Mouse (Mus musculus) hindbrain, embryonic 15.5 days (tissue): ENCODE results near the gene Timeless. TPM values are rescaled to one million over a fixed set of nuclear protein-coding genes. Genes with fewer than 3 reads are reported as not detected.
A peak's percentile ranks its signal among the peaks of the same experiment; 100 is the strongest.
"Not testable (repeated sequence)": the region's sequence is repeated elsewhere in the genome, so short reads cannot be mapped to it uniquely, and the experiment has no call there.

Source experiments
- ATAC-seq: fragments of 200-750 bp; cut with Nextera tagmentation; 2 replicates; pipeline ENCODE4 v1.8.0; 2017; ENCODE audit warnings: low read depth, moderate number of reproducible peaks, moderate TSS enrichment; ENCODE audit not compliant: low FRiP score
- H3K27ac ChIP-seq: fragments of 300-500 bp; sonication (generic); replicated peaks from 2 replicates; pipeline ENCODE4 v1.5.1; 2015; ENCODE audit warnings: mild to moderate bottlenecking, inconsistent platforms
- H3K27me3 ChIP-seq: fragments of 300-500 bp; sonication (generic); 2 replicates; pipeline ENCODE4 v1.6.1; 2015; ENCODE audit warnings: control low read depth, inconsistent platforms
- H3K36me3 ChIP-seq: fragments of 300-500 bp; sonication (generic); 2 replicates; pipeline ENCODE4 v1.6.1; 2015; ENCODE audit warnings: control low read depth, inconsistent platforms
- H3K4me1 ChIP-seq: fragments of 300-500 bp; sonication (generic); replicated peaks from 2 replicates; pipeline ENCODE4 v1.6.1; 2015; ENCODE audit warnings: control low read depth, inconsistent platforms
- H3K4me2 ChIP-seq: fragments of 300-500 bp; sonication (generic); 2 replicates; pipeline ENCODE4 v1.6.1; 2015; ENCODE audit warnings: moderate library complexity, mild to moderate bottlenecking, inconsistent platforms
- H3K4me3 ChIP-seq: fragments of 300-500 bp; sonication (generic); 2 replicates; pipeline ENCODE4 v1.5.1; 2015; ENCODE audit warnings: mild to moderate bottlenecking, inconsistent platforms
- H3K9ac ChIP-seq: fragments of 300-500 bp; sonication (generic); 2 replicates; pipeline ENCODE4 v1.6.1; 2015; ENCODE audit warnings: inconsistent platforms
- H3K9me3 ChIP-seq: fragments of 300-500 bp; sonication (generic); 2 replicates; pipeline ENCODE4 v1.6.1; 2016; ENCODE audit warnings: control low read depth, inconsistent platforms
- WGBS: fragments of 180-500 bp; shearing (Covaris S2); methylation state at CpG from one replicate; pipeline ENCODE4 v1.1.7; 2015; 5-methylcytosine and 5-hydroxymethylcytosine counted together
- polyA plus RNA-seq: library from polyadenylated mRNA; unstranded; fragments of >200 nt; fragmentation: Nextera tagmentation; extraction: Ambion mirVana; gene quantifications from 2 replicates; pipeline ENCODE4 v1.2.1, GENCODE M21; 2015

Timeless gene
- polyA plus RNA-seq, 1 experiment from 2014 or later = 22.4 TPM

GRCm38 (mm10) chr10:128280943-128281342, 49.1 kb downstream of the Timeless start:
- Histone ChIP-seq H3K4me3 (no peak overlapping the region), H3K27ac (no peak overlapping the region), H3K4me2 (no peak overlapping the region), H3K9me3 (no peaks in the 10 kb centered on the region), H3K9ac (no peak overlapping the region), H3K36me3 (peaks cover 50% of the 10 kb centered on the region), H3K27me3 (no peaks in the 10 kb centered on the region), H3K4me1 (no peaks in the 10 kb centered on the region)
- WGBS = 94% methylated on average over 6 of the region's 6 CpGs
- ATAC-seq = no peak

DNA sequence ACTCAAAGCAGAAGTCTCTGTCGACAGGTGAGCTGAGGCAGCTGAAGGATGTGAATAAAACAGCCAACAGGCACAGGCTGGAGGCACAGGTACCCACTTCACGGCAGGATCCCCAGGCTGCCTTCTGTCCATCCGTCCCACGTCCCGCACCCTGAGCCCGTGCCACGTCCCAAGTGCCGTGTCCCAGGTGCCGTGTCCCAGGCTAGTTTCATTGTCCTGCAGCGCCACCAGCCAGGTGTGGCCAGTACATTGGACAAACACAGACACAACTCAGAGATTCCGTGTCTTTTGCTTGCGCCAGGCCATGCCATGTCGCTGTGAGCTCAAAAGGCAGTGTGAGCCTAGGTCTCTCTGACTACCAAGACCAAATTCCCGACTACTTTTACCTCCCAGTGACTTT, 49.8 kb downstream of the Timeless start:
- WGBS = 96% methylated on average over 14 of the region's 14 CpGs
- H3K36me3 ChIP-seq = peaks cover 53% of the 10 kb centered on the region

DNA sequence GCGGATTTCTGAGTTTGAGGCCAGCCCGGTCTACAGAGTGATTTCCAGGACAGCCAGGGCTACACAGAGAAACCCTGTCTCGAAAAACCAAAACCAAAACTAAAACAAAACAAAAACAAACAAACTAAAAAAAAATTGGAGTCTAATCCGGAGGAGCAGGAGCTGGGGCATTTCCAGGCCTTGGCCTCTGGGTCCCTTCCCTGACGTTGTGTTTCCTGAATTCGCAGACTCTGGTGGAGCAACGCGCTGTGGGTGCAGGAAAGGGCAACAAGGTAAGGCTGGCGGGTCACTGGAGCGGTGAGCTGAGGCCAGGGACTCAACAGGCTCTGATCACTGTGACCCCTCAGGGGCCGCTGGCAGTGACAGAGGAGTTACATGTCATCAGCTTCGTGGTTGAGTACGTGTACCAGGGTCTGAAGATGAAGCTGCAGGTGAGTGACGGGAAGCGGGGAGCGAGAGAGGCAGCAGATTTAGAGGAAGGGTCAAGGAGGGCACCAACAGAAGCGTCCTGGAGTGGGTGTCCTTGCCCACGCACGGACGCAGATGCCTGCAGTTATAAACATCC, 51.1 kb downstream of the Timeless start:
- no peak overlapping the region for H3K9ac ChIP-seq
- H3K27ac ChIP-seq = no peak overlapping the region
- ATAC-seq = no peak
- peaks cover 48% of the 10 kb centered on the region for H3K36me3 ChIP-seq
- no peaks in the 10 kb centered on the region for H3K27me3 ChIP-seq
- H3K4me3 ChIP-seq = no peak overlapping the region
- no peaks in the 10 kb centered on the region for H3K9me3 ChIP-seq
- H3K4me1 ChIP-seq = no peaks in the 10 kb centered on the region
- H3K4me2 ChIP-seq = no peak overlapping the region
- WGBS = 88% methylated on average over 20 of the region's 20 CpGs

More for the DNA sequence above, 49.8 kb downstream of the Timeless start:
- H3K4me1 ChIP-seq = no peaks in the 10 kb centered on the region
- H3K4me2 ChIP-seq = no peak overlapping the region
- no peak overlapping the region for H3K9ac ChIP-seq
- H3K27ac ChIP-seq = no peak overlapping the region
- no peaks in the 10 kb centered on the region for H3K27me3 ChIP-seq
- H3K4me3 ChIP-seq = no peak overlapping the region
- no peaks in the 10 kb centered on the region for H3K9me3 ChIP-seq
- no peak for ATAC-seq

DNA sequence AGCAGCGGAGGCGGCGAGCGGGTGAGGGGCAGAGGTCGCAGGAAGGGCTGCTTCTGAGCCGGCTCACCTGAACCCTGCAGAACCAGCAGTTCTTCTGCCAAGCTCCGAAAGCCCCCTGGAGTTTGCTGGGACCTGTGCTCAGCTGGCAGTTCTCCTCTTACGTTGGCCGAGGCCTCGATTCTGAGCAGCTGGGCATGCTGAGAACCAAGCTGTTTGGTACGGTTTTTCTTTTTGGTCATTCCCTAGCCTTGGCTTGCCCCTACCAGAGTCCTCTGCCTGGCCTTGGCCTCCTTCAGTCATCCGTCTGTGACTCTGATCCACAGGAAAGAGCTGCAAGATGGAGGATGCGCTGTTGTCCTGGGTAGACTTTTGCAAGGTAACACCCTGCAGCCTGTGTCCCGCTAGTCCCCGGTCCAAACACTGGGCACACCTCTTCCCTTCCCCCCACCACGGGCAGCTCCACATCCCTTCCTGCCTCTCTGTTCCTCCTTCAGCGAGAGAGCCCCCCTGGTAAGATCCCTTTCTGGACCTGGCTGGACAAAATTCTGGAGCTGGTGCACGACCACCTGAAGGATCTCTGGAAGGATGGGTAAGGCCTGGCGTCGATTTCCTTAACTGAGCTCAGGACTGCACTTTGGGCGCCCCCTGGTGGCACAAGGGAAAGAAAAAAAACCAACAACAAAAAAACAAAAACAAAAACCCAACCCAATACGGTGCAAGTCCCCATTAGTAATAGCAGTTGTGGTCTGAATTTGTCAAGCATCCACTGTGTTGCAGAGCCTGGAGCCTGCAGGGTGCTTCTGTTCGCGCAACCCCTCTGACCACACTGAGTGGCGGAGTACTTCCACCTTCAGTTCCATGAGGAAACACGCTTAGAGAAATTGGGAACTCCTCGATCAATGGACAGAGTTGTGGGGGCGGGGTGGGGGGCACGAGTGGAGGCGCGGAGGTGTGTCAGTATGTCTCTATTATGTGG, 52.0 kb downstream of the Timeless start:
- WGBS = 63% methylated on average over 31 of the region's 31 CpGs
- no peaks in the 10 kb centered on the region for H3K4me1 ChIP-seq
- H3K27me3 ChIP-seq = no peaks in the 10 kb centered on the region
- no peak overlapping the region for H3K4me3 ChIP-seq
- H3K9me3 ChIP-seq = no peaks in the 10 kb centered on the region
- H3K4me2 ChIP-seq = no peak overlapping the region
- H3K9ac ChIP-seq = no peak overlapping the region
- peak; percentile 47; the same call in 1 of the 2 replicates for ATAC-seq
- H3K36me3 ChIP-seq = peaks cover 44% of the 10 kb centered on the region
- H3K27ac ChIP-seq = 0 out of 2 replicates have a peak overlapping the region, but pooled peaks have one; percentile 42

DNA sequence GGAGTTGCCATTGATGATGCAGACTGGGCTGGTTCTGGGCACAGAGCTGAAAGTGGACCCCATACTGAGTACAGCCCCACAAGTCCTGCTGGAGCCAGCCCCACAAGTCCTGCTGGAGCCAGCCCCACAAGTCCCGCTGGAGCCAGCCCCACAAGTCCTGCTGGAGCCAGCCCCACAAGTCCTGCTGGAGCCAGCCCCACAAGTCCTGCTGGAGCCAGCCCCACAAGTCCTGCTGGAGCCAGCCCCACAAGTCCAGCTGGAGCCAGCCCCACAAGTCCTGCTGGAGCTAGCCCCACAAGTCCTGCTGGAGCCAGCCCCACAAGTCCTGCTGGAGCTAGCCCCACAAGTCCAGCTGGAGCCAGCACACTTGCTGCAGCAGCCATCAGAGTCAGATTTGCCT, 58.7 kb downstream of the Timeless start:
- H3K4me2 ChIP-seq, H3K9me3 ChIP-seq, H3K27me3 ChIP-seq, H3K27ac ChIP-seq, H3K4me1 ChIP-seq, H3K4me3 ChIP-seq, H3K9ac ChIP-seq, ATAC-seq: not testable (repeated sequence)
- H3K36me3 ChIP-seq = peaks cover 30% of the 10 kb centered on the region
- 86% methylated on average over 1 of the region's 1 CpGs for WGBS

- H3K9me3 ChIP-seq = no peaks in the 10 kb centered on the region
- H3K36me3 ChIP-seq = peaks cover 11% of the 10 kb centered on the region
- ATAC-seq = no peak
- H3K9ac ChIP-seq = no peak overlapping the region
- no peak overlapping the region for H3K4me2 ChIP-seq
- no peak overlapping the region for H3K4me3 ChIP-seq
- no peaks in the 10 kb centered on the region for H3K27me3 ChIP-seq
- peak overlapping the region; percentile 13; the same call in 1 of the 2 replicates for H3K27ac ChIP-seq
- H3K4me1 ChIP-seq = 0 out of 2 replicates have a peak, but pooled peaks cover 4% of the 10 kb centered on the region
- WGBS = 57% methylated on average over 13 of the region's 13 CpGs
Measured at GRCm38 (mm10) chr10:128296370-128297090, 64.7 kb downstream of the Timeless start.

DNA sequence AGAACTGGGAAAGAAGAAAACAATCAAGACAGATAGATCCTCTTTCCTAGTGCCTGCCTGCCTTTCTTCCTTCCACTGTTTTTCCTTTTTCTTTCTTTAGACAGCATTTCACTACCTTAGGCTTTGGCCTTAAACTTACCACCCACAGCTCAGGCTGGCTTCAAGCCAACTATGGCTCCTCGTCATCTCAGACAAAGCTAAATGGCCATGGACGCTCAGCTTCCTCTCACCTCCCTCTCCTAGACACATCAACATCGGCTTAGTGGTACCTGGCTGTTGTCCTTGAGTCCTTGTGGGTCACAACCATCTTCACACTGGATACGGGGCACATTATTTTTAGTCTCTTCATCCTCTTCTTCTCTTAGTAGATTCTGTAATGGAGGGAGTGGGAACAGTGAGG, 65.4 kb downstream of the Timeless start:
- peaks cover 6% of the 10 kb centered on the region for H3K4me1 ChIP-seq
- H3K9ac ChIP-seq = no peak overlapping the region
- ATAC-seq = no peak
- no peak overlapping the region for H3K4me3 ChIP-seq
- H3K4me2 ChIP-seq = no peak overlapping the region
- H3K27ac ChIP-seq = no peak overlapping the region
- H3K9me3 ChIP-seq = no peaks in the 10 kb centered on the region
- 64% methylated on average over 4 of the region's 4 CpGs for WGBS
- H3K36me3 ChIP-seq = peaks cover 7% of the 10 kb centered on the region; the same call in 1 of the 2 replicates
- H3K27me3 ChIP-seq = no peaks in the 10 kb centered on the region

GRCm38 (mm10) chr10:128297622-128298021, 65.8 kb downstream of the Timeless start:
- H3K9me3 ChIP-seq = no peaks in the 10 kb centered on the region
- 67% methylated on average over 11 of the region's 11 CpGs for WGBS
- no peak overlapping the region for H3K27ac ChIP-seq
- H3K9ac ChIP-seq = no peak overlapping the region
- peaks cover 10% of the 10 kb centered on the region for H3K4me1 ChIP-seq
- H3K36me3 ChIP-seq = peaks cover 3% of the 10 kb centered on the region; the same call in 1 of the 2 replicates
- H3K4me3 ChIP-seq = no peak overlapping the region
- 0 out of 2 replicates have a peak, but pooled peaks have one; percentile 28 for ATAC-seq
- H3K4me2 ChIP-seq = no peak overlapping the region
- no peaks in the 10 kb centered on the region for H3K27me3 ChIP-seq

DNA sequence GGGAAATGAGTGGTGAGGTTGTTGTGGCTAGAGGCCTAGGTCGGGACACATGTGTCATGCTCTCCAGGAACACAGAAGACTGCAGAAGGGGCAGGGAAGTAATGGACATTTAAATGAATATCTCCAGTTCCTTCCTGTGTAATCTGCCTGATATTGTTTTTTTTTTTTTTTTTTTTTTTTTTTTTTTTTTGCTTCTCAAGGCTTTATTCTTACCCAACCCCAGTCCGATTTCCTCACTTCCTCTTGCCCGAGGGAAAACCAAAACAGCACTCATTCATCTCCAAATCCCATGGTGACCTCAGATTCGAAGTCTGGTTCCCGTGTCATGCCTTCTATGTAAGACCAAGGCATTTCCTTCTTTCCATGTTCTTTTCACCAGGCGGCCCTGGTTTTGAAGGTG, 66.4 kb downstream of the Timeless start:
- peaks cover 12% of the 10 kb centered on the region for H3K4me1 ChIP-seq
- H3K9me3 ChIP-seq = no peaks in the 10 kb centered on the region
- H3K36me3 ChIP-seq = no peaks in the 10 kb centered on the region
- H3K4me2 ChIP-seq = no peak overlapping the region
- no peaks in the 10 kb centered on the region for H3K27me3 ChIP-seq
- no peak overlapping the region for H3K4me3 ChIP-seq
- H3K27ac ChIP-seq = no peak overlapping the region
- WGBS = 78% methylated on average over 6 of the region's 6 CpGs
- H3K9ac ChIP-seq = no peak overlapping the region
- ATAC-seq = no peak

- no peak for ATAC-seq
- 84% methylated on average over 11 of the region's 11 CpGs for WGBS
- H3K4me2 ChIP-seq = no peak within 1 kb of the TSS
- H3K36me3 ChIP-seq = no peaks in the 10 kb centered on the region
- H3K4me3 ChIP-seq = no peak within 1 kb of the TSS
- no peak within 1 kb of the TSS for H3K27ac ChIP-seq
- H3K9me3 ChIP-seq = no peaks in the 10 kb centered on the region
- no peaks in the 10 kb centered on the region for H3K27me3 ChIP-seq
- peaks cover 13% of the 10 kb centered on the region for H3K4me1 ChIP-seq
- no peak within 1 kb of the TSS for H3K9ac ChIP-seq
Measured at GRCm38 (mm10) chr10:128298702-128299171, 66.9 kb downstream of the Timeless start, which contains the start of gene Il23a. Gene Il23a, minus strand, starts transcription at chr10:128298752.

- 46% methylated on average over 3 of the region's 3 CpGs for WGBS
- Histone ChIP-seq H3K36me3 (no peaks in the 10 kb centered on the region), H3K4me1 (peaks cover 18% of the 10 kb centered on the region), H3K9me3 (no peaks in the 10 kb centered on the region), H3K9ac (peak overlapping the region; percentile 94), H3K27me3 (no peaks in the 10 kb centered on the region), H3K27ac (peak overlapping the region; percentile 98), H3K4me2 (peak overlapping the region; percentile 75), H3K4me3 (peak overlapping the region; percentile 63)
- no peak for ATAC-seq
Measured at GRCm38 (mm10) chr10:128302357-128302756, 70.5 kb downstream of the Timeless start.
